Mouse (Mus musculus) heart, embryonic 12.5 days (tissue): ENCODE data around the gene Afap1. TPM values are rescaled to one million over a fixed set of nuclear protein-coding genes. Genes with fewer than 3 reads are reported as not detected.

Experiments
- ATAC-seq: fragments of 200-750 bp; cut with Nextera tagmentation; 2 replicates; pipeline ENCODE4 v1.8.0; 2017; ENCODE audit warnings: moderate TSS enrichment, moderate library complexity; ENCODE audit not compliant: insufficient number of reproducible peaks, low FRiP score
- H3K27ac ChIP-seq: fragments of 300-500 bp; sonication (generic); 2 replicates; pipeline ENCODE4 v1.5.1; 2016; ENCODE audit warnings: mild to moderate bottlenecking, moderate library complexity; ENCODE audit not compliant: poor library complexity, severe bottlenecking
- H3K27me3 ChIP-seq: fragments of 300-500 bp; sonication (generic); replicated peaks from 2 replicates; pipeline ENCODE4 v1.6.1; 2016; ENCODE audit warnings: mild to moderate bottlenecking, moderate library complexity
- H3K36me3 ChIP-seq: fragments of 300-500 bp; sonication (generic); 2 replicates; pipeline ENCODE4 v1.6.1; 2016; ENCODE audit warnings: mild to moderate bottlenecking, moderate library complexity
- H3K4me1 ChIP-seq: fragments of 300-500 bp; sonication (generic); replicated peaks from 2 replicates; pipeline ENCODE4 v1.6.1; 2016; ENCODE audit warnings: mild to moderate bottlenecking
- H3K4me2 ChIP-seq: fragments of 300-500 bp; sonication (generic); 2 replicates; pipeline ENCODE4 v1.6.1; 2016; ENCODE audit warnings: mild to moderate bottlenecking, moderate library complexity
- H3K4me3 ChIP-seq: fragments of 300-500 bp; sonication (generic); 2 replicates; pipeline ENCODE4 v1.5.1; 2016; ENCODE audit warnings: mild to moderate bottlenecking
- H3K9ac ChIP-seq: fragments of 300-500 bp; sonication (generic); 2 replicates; pipeline ENCODE4 v1.6.1; 2016; ENCODE audit warnings: mild to moderate bottlenecking, moderate library complexity
- H3K9me3 ChIP-seq: fragments of 300-500 bp; sonication (generic); replicated peaks from 2 replicates; pipeline ENCODE4 v1.6.1; 2016; ENCODE audit warnings: mild to moderate bottlenecking, moderate library complexity
- WGBS: fragments of 180-500 bp; shearing (Covaris S2); methylation state at CpG from one replicate; pipeline ENCODE4 v1.1.7; 2016; 5-methylcytosine and 5-hydroxymethylcytosine counted together
- polyA plus RNA-seq: library from polyadenylated mRNA; unstranded; fragments of >200 nt; fragmentation: Nextera tagmentation; extraction: Ambion mirVana; gene quantifications from 2 replicates; pipeline ENCODE4 v1.2.1, GENCODE M21; 2016

Afap1 gene
- 30.5 and 33.1 TPM in 2 replicates for polyA plus RNA-seq

DNA sequence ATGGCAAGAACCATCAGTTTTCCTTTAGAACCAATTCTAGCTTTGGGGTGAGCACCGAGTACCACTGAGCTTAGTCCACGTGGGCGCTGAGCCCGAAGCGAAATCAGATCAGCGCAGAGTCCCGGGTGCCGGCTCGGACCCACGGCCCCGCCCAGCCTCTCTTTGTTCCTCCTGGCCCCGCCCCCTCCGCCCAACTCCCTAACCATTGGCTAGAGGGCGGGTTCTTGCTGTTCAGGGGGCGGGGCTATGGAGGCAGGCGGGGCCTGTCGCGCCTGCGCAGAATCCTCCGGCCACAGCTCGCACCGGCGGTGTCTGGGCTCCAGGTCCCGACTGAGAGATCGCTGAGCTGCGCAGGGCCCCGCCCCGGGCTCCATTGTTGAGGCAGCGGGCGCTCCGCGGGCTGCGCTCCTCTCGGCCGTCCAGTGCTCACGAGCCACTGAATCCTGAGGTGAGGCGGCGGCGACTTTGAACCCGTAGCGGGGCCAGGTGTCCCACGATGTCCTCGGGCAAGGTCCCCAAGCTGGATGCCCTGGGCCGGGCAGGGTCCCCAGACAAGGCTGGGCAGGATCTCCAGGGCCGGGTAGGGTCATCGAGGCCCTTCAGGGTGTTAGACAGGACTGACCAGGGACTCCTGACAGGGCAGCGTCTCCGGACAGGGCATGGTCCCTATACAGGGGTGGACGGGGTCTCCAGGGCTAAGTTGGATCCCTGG, at the start of gene Afap1:
TSS of gene Afap1 (plus strand) at position 227 of the 712 bp plus-strand sequence.
- H3K27me3 ChIP-seq, result no peaks in the 10 kb centered on the region
- peaks cover 32% of the 10 kb centered on the region for H3K4me1 ChIP-seq
- H3K9me3 ChIP-seq, result no peaks in the 10 kb centered on the region
- H3K27ac ChIP-seq, result peak within 1 kb of the TSS; percentile 84
- ATAC-seq, result peak; percentile 92
- H3K4me2 ChIP-seq, result peak within 1 kb of the TSS; percentile 92
- H3K36me3 ChIP-seq, result peaks cover 6% of the 10 kb centered on the region; the same call in 1 of the 2 replicates
- peak within 1 kb of the TSS; percentile 90 for H3K4me3 ChIP-seq
- WGBS, result under 1% methylated on average over 49 of the region's 49 CpGs
- peak within 1 kb of the TSS; percentile 98 for H3K9ac ChIP-seq

- H3K4me3 ChIP-seq, result no peak overlapping the region
- no peak overlapping the region for H3K4me2 ChIP-seq
- H3K4me1 ChIP-seq, result peaks cover 9% of the 10 kb centered on the region
- WGBS, result 59% methylated on average over 5 of the region's 5 CpGs
- H3K9me3 ChIP-seq, result no peaks in the 10 kb centered on the region
- H3K27ac ChIP-seq, result no peak overlapping the region
- peaks cover 19% of the 10 kb centered on the region for H3K27me3 ChIP-seq
- H3K36me3 ChIP-seq, result no peaks in the 10 kb centered on the region
- ATAC-seq, result no peak
- H3K9ac ChIP-seq, result no peak overlapping the region
Measured at GRCm38 (mm10) chr5:35851485-35851884, 41.6 kb upstream of the Afap1 start.

GRCm38 (mm10) chr5:35853463-35853862, 39.7 kb upstream of the Afap1 start:
- no peak overlapping the region for H3K27ac ChIP-seq
- H3K4me2 ChIP-seq, result no peak overlapping the region
- H3K4me1 ChIP-seq, result peaks cover 11% of the 10 kb centered on the region
- H3K27me3 ChIP-seq, result peaks cover 10% of the 10 kb centered on the region
- no peaks in the 10 kb centered on the region for H3K36me3 ChIP-seq
- H3K9ac ChIP-seq, result no peak overlapping the region
- 89% methylated on average over 4 of the region's 4 CpGs for WGBS
- ATAC-seq, result no peak
- no peak overlapping the region for H3K4me3 ChIP-seq
- H3K9me3 ChIP-seq, result no peaks in the 10 kb centered on the region

GRCm38 (mm10) chr5:35856245-35856644, 36.9 kb upstream of the Afap1 start:
- no peak for ATAC-seq
- H3K4me2 ChIP-seq, result no peak overlapping the region
- peaks cover 8% of the 10 kb centered on the region for H3K4me1 ChIP-seq
- WGBS, result 57% methylated on average over 3 of the region's 3 CpGs
- H3K9me3 ChIP-seq, result no peaks in the 10 kb centered on the region
- no peaks in the 10 kb centered on the region for H3K36me3 ChIP-seq
- no peak overlapping the region for H3K4me3 ChIP-seq
- no peak overlapping the region for H3K9ac ChIP-seq
- H3K27ac ChIP-seq, result no peak overlapping the region
- peaks cover 24% of the 10 kb centered on the region for H3K27me3 ChIP-seq

- Histone ChIP-seq H3K4me1 (0 out of 2 replicates have a peak, but pooled peaks cover 2% of the 10 kb centered on the region), H3K27ac (no peak overlapping the region), H3K36me3 (no peaks in the 10 kb centered on the region), H3K27me3 (peaks cover 35% of the 10 kb centered on the region), H3K4me3 (no peak overlapping the region), H3K9ac (no peak overlapping the region), H3K9me3 (no peaks in the 10 kb centered on the region), H3K4me2 (no peak overlapping the region)
- ATAC-seq, result no peak
- 14% methylated on average over 6 of the region's 6 CpGs for WGBS
Measured at GRCm38 (mm10) chr5:35858069-35858468, 35.0 kb upstream of the Afap1 start.

- no peaks in the 10 kb centered on the region for H3K9me3 ChIP-seq
- peaks cover 35% of the 10 kb centered on the region for H3K27me3 ChIP-seq
- no peak overlapping the region for H3K4me2 ChIP-seq
- WGBS, result 75% methylated on average over 2 of the region's 2 CpGs
- H3K4me1 ChIP-seq, result 0 out of 2 replicates have a peak, but pooled peaks cover 2% of the 10 kb centered on the region
- H3K36me3 ChIP-seq, result no peaks in the 10 kb centered on the region
- no peak overlapping the region for H3K27ac ChIP-seq
- no peak for ATAC-seq
- H3K4me3 ChIP-seq, result no peak overlapping the region
- H3K9ac ChIP-seq, result no peak overlapping the region
Measured at GRCm38 (mm10) chr5:35861456-35861855, 31.7 kb upstream of the Afap1 start.

- H3K9me3 ChIP-seq, result no peaks in the 10 kb centered on the region
- ATAC-seq, result no peak
- H3K4me3 ChIP-seq, result no peak overlapping the region
- WGBS, result 59% methylated on average over 4 of the region's 4 CpGs
- peaks cover 14% of the 10 kb centered on the region for H3K4me1 ChIP-seq
- no peak overlapping the region for H3K4me2 ChIP-seq
- H3K27me3 ChIP-seq, result 0 out of 2 replicates have a peak, but pooled peaks cover 8% of the 10 kb centered on the region
- no peak overlapping the region for H3K27ac ChIP-seq
- no peak overlapping the region for H3K9ac ChIP-seq
- no peaks in the 10 kb centered on the region for H3K36me3 ChIP-seq
Measured at GRCm38 (mm10) chr5:35869973-35870372, 23.1 kb upstream of the Afap1 start.

DNA sequence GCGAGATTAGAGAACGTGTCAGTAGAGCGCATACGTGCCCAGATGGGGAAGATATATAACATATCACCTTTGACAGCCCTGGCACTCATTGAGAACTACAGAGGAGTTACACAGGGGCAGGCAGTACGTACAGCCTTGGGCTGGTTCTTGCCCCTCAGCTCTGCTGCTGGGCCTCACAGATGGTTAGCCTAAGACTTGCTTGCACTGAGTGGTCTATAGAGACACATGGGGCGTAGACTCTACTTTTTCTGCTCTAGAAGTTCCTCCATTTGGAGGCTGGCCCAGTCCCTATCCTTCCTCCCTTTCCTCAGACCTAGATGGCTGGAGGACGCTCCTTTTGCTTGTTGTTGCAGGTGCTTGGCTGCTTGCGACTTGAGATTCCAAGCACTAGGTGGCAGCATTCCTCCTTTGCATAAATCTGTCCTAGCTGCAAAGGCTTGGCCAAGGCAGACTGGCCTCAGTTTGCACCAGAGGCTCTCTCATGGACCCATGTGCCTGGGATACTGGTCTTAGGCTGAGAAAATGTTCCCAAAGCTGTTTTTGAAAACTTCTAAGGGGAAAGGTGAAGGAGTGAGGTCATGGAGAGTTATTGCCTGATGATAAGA, 22.6 kb upstream of the Afap1 start:
- no peak overlapping the region for H3K4me2 ChIP-seq
- H3K9me3 ChIP-seq, result no peaks in the 10 kb centered on the region
- H3K4me1 ChIP-seq, result peaks cover 17% of the 10 kb centered on the region
- 0 out of 2 replicates have a peak, but pooled peaks cover 8% of the 10 kb centered on the region for H3K27me3 ChIP-seq
- no peak overlapping the region for H3K9ac ChIP-seq
- H3K36me3 ChIP-seq, result no peaks in the 10 kb centered on the region
- 51% methylated on average over 8 of the region's 8 CpGs for WGBS
- no peak overlapping the region for H3K4me3 ChIP-seq
- no peak; the same call in 1 of the 2 replicates for ATAC-seq
- H3K27ac ChIP-seq, result no peak overlapping the region

- Histone ChIP-seq H3K27ac (no peak overlapping the region), H3K9me3 (no peaks in the 10 kb centered on the region), H3K36me3 (no peaks in the 10 kb centered on the region), H3K4me3 (no peak overlapping the region), H3K4me2 (no peak overlapping the region), H3K27me3 (0 out of 2 replicates have a peak, but pooled peaks cover 4% of the 10 kb centered on the region), H3K9ac (no peak overlapping the region), H3K4me1 (peaks cover 24% of the 10 kb centered on the region)
- WGBS, result 22% methylated on average over 4 of the region's 4 CpGs
- no peak for ATAC-seq
Measured at GRCm38 (mm10) chr5:35873382-35873781, 19.7 kb upstream of the Afap1 start.

DNA sequence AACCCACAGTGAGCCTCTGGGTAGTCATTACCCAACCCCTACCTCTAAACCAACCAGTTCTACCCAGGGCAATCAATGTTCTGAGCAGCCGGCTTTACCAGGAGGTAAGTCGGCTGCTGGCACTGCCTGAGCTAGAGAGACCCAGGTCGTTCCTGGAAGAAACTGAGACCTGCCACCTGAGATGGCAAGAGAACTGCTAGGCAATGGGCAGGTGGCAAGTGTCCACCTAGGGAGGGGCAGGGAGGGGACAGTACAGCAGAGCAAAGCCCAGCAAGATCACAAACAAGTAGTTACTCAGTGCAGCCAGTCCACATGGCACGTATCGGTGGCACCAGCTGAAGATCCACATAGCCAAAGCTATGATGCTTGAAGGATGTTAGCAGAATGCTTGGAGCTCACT, 16.9 kb upstream of the Afap1 start:
- Histone ChIP-seq H3K9me3 (no peaks in the 10 kb centered on the region), H3K27me3 (0 out of 2 replicates have a peak, but pooled peaks cover 4% of the 10 kb centered on the region), H3K9ac (no peak overlapping the region), H3K4me1 (peaks cover 30% of the 10 kb centered on the region), H3K4me2 (no peak overlapping the region), H3K36me3 (no peaks in the 10 kb centered on the region), H3K4me3 (no peak overlapping the region), H3K27ac (no peak overlapping the region)
- WGBS, result 83% methylated on average over 5 of the region's 5 CpGs
- ATAC-seq, result no peak

DNA sequence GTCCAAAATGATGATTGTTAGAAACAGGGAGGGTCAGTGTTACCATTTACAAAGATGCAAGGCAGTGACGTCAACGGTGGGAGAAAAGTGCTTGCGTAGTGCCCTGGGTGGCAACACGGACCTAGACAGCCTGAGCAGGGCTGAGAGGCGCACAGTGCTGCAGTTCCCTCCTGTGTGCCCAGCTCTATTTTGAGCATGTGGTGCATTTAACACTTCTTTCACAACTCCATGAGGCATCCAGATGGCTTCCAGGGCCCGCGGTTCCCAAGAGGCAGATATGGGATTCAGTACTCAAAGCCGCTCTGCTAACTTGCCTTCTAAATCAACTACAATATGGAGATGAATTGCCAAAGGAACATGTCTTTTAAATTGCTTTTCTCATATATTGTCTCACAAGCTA, 13.9 kb upstream of the Afap1 start:
- no peak for ATAC-seq
- no peak overlapping the region for H3K9ac ChIP-seq
- 75% methylated on average over 8 of the region's 8 CpGs for WGBS

More for the DNA sequence above, 13.9 kb upstream of the Afap1 start:
- Histone ChIP-seq H3K4me2 (no peak overlapping the region), H3K36me3 (no peaks in the 10 kb centered on the region), H3K27ac (no peak overlapping the region), H3K27me3 (0 out of 2 replicates have a peak, but pooled peaks cover 4% of the 10 kb centered on the region), H3K9me3 (no peaks in the 10 kb centered on the region), H3K4me1 (peaks cover 22% of the 10 kb centered on the region), H3K4me3 (no peak overlapping the region)
